Mouse (Mus musculus): ENCODE data around the gene Lrmda. TPM values are rescaled to one million over a fixed set of nuclear protein-coding genes. Genes with fewer than 3 reads are reported as not detected.

Gene Lrmda
- total RNA-seq, 1 experiment from 2014 or later = 23.9 TPM

- ATAC-seq (replicated peaks in 1 of 2; ENCODE audit: insufficient read depth in 1 of 2, low FRiP score in 2 of 2, low TSS enrichment in 1 of 2, low read depth in 1 of 2, poor library complexity in 2 of 2, severe bottlenecking in 2 of 2) = no peak
These were observed 610.9 kb downstream of the Lrmda start for GRCm38 (mm10) chr14:22630361-22630867.

- no peak for ATAC-seq (replicated peaks in 1 of 2; ENCODE audit: insufficient read depth in 1 of 2, low FRiP score in 2 of 2, low TSS enrichment in 1 of 2, low read depth in 1 of 2, poor library complexity in 2 of 2, severe bottlenecking in 2 of 2)
These were observed 614.1 kb downstream of the Lrmda start for GRCm38 (mm10) chr14:22633612-22634011.

GRCm38 (mm10) chr14:22643494-22643893 is 624.0 kb downstream of the Lrmda start:
- ATAC-seq (replicated peaks in 1 of 2; ENCODE audit: insufficient read depth in 1 of 2, low FRiP score in 2 of 2, low TSS enrichment in 1 of 2, low read depth in 1 of 2, poor library complexity in 2 of 2, severe bottlenecking in 2 of 2) = no peak

- no peak for ATAC-seq (replicated peaks in 1 of 2; ENCODE audit: insufficient read depth in 1 of 2, low FRiP score in 2 of 2, low TSS enrichment in 1 of 2, low read depth in 1 of 2, poor library complexity in 2 of 2, severe bottlenecking in 2 of 2)
These were observed 628.5 kb downstream of the Lrmda start for GRCm38 (mm10) chr14:22647879-22648611.

GRCm38 (mm10) chr14:22649411-22649911 is 629.9 kb downstream of the Lrmda start:
- ATAC-seq (replicated peaks in 1 of 2; ENCODE audit: insufficient read depth in 1 of 2, low FRiP score in 2 of 2, low TSS enrichment in 1 of 2, low read depth in 1 of 2, poor library complexity in 2 of 2, severe bottlenecking in 2 of 2) = peak; percentile 73 to 76

GRCm38 (mm10) chr14:22649985-22650984 is 630.8 kb downstream of the Lrmda start:
- no peak for ATAC-seq (replicated peaks in 1 of 2; ENCODE audit: insufficient read depth in 1 of 2, low FRiP score in 2 of 2, low TSS enrichment in 1 of 2, low read depth in 1 of 2, poor library complexity in 2 of 2, severe bottlenecking in 2 of 2)

- 0 out of 4 replicates have a peak, but pooled peaks of 1 of the 2 experiments have one; percentile 8 for ATAC-seq (replicated peaks in 1 of 2; ENCODE audit: insufficient read depth in 1 of 2, low FRiP score in 2 of 2, low TSS enrichment in 1 of 2, low read depth in 1 of 2, poor library complexity in 2 of 2, severe bottlenecking in 2 of 2)
These were observed 631.8 kb downstream of the Lrmda start for GRCm38 (mm10) chr14:22651131-22651952.

GRCm38 (mm10) chr14:22662496-22662895 is 643.0 kb downstream of the Lrmda start:
- ATAC-seq (replicated peaks in 1 of 2; ENCODE audit: insufficient read depth in 1 of 2, low FRiP score in 2 of 2, low TSS enrichment in 1 of 2, low read depth in 1 of 2, poor library complexity in 2 of 2, severe bottlenecking in 2 of 2) = no peak

GRCm38 (mm10) chr14:22666437-22666836 is 646.9 kb downstream of the Lrmda start:
- ATAC-seq (replicated peaks in 1 of 2; ENCODE audit: insufficient read depth in 1 of 2, low FRiP score in 2 of 2, low TSS enrichment in 1 of 2, low read depth in 1 of 2, poor library complexity in 2 of 2, severe bottlenecking in 2 of 2) = no peak

GRCm38 (mm10) chr14:22668302-22668701 is 648.8 kb downstream of the Lrmda start:
- ATAC-seq (replicated peaks in 1 of 2; ENCODE audit: insufficient read depth in 1 of 2, low FRiP score in 2 of 2, low TSS enrichment in 1 of 2, low read depth in 1 of 2, poor library complexity in 2 of 2, severe bottlenecking in 2 of 2) = no peak

GRCm38 (mm10) chr14:22668711-22669110 is 649.2 kb downstream of the Lrmda start:
- no peak for ATAC-seq (replicated peaks in 1 of 2; ENCODE audit: insufficient read depth in 1 of 2, low FRiP score in 2 of 2, low TSS enrichment in 1 of 2, low read depth in 1 of 2, poor library complexity in 2 of 2, severe bottlenecking in 2 of 2)

- ATAC-seq (replicated peaks in 1 of 2; ENCODE audit: insufficient read depth in 1 of 2, low FRiP score in 2 of 2, low TSS enrichment in 1 of 2, low read depth in 1 of 2, poor library complexity in 2 of 2, severe bottlenecking in 2 of 2) = no peak
These were observed 654.1 kb downstream of the Lrmda start for GRCm38 (mm10) chr14:22673581-22673980.

- no peak for ATAC-seq (replicated peaks in 1 of 2; ENCODE audit: insufficient read depth in 1 of 2, low FRiP score in 2 of 2, low TSS enrichment in 1 of 2, low read depth in 1 of 2, poor library complexity in 2 of 2, severe bottlenecking in 2 of 2)
These were observed 659.6 kb downstream of the Lrmda start for GRCm38 (mm10) chr14:22679008-22679704.

GRCm38 (mm10) chr14:22679705-22680643 is 660.5 kb downstream of the Lrmda start:
- no peak for ATAC-seq (replicated peaks in 1 of 2; ENCODE audit: insufficient read depth in 1 of 2, low FRiP score in 2 of 2, low TSS enrichment in 1 of 2, low read depth in 1 of 2, poor library complexity in 2 of 2, severe bottlenecking in 2 of 2)

- no peak for ATAC-seq (replicated peaks in 1 of 2; ENCODE audit: insufficient read depth in 1 of 2, low FRiP score in 2 of 2, low TSS enrichment in 1 of 2, low read depth in 1 of 2, poor library complexity in 2 of 2, severe bottlenecking in 2 of 2)
These were observed 667.4 kb downstream of the Lrmda start for GRCm38 (mm10) chr14:22686886-22687285.
